Mouse (Mus musculus) neural tube, embryonic 11.5 days (tissue): ENCODE results near the gene Sprr2a2. TPM values are rescaled to one million over a fixed set of nuclear protein-coding genes. Genes with fewer than 3 reads are reported as not detected.
"Not testable (repeated sequence)": the region's sequence is repeated elsewhere in the genome, so short reads cannot be mapped to it uniquely, and the experiment has no call there.

ENCODE experiments used
- ATAC-seq: fragments of 200-750 bp; cut with Nextera tagmentation; 2 replicates; pipeline ENCODE4 v1.8.0; 2017; ENCODE audit warnings: moderate number of reproducible peaks, mild to moderate bottlenecking, moderate TSS enrichment, moderate library complexity; ENCODE audit not compliant: insufficient read depth, low FRiP score, low TSS enrichment
- DNase-seq: peaks from one replicate; pipeline ENCODE4 v3.0.0-alpha.2; 2015; ENCODE audit warnings: low spot score
- H3K27ac ChIP-seq: fragments of 300-500 bp; sonication (generic); 2 replicates; pipeline ENCODE4 v1.5.1; 2014; ENCODE audit warnings: low read depth, mild to moderate bottlenecking, low read length
- H3K27me3 ChIP-seq: fragments of 300-500 bp; sonication (generic); 2 replicates; pipeline ENCODE4 v1.6.1; 2014; ENCODE audit warnings: mild to moderate bottlenecking, low read length, mixed read lengths; ENCODE audit not compliant: control insufficient read depth, insufficient read depth
- H3K36me3 ChIP-seq: fragments of 300-500 bp; sonication (generic); 2 replicates; pipeline ENCODE4 v1.6.1; 2014; ENCODE audit warnings: mild to moderate bottlenecking, low read length, moderate library complexity, mixed read lengths; ENCODE audit not compliant: control insufficient read depth, insufficient read depth
- H3K4me1 ChIP-seq: fragments of 300-500 bp; sonication (generic); 2 replicates; pipeline ENCODE4 v1.6.1; 2014; ENCODE audit warnings: low read length, mixed read lengths; ENCODE audit not compliant: control insufficient read depth, insufficient read depth
- H3K4me2 ChIP-seq: fragments of 300-500 bp; sonication (generic); 2 replicates; pipeline ENCODE4 v1.6.1; 2014; ENCODE audit warnings: low read depth, mild to moderate bottlenecking, moderate library complexity
- H3K4me3 ChIP-seq: fragments of 300-500 bp; sonication (generic); 2 replicates; pipeline ENCODE4 v1.5.1; 2014; ENCODE audit warnings: low read depth, low read length
- H3K9ac ChIP-seq: fragments of 300-500 bp; sonication (generic); 2 replicates; pipeline ENCODE4 v1.6.1; 2014; ENCODE audit warnings: mild to moderate bottlenecking, low read length
- H3K9me3 ChIP-seq: fragments of 300-500 bp; sonication (generic); 2 replicates; pipeline ENCODE4 v1.6.1; 2016; ENCODE audit warnings: low read length; ENCODE audit not compliant: control insufficient read depth
- WGBS: fragments of 180-500 bp; shearing (Covaris S2); extraction: QIAGEN DNeasy Blood & Tissue Kit; methylation state at CpG from one replicate; pipeline ENCODE4 v1.1.7; 2014; 5-methylcytosine and 5-hydroxymethylcytosine counted together
- polyA plus RNA-seq: library from polyadenylated mRNA; unstranded; fragments of >200 nt; fragmentation: Nextera tagmentation; extraction: Ambion mirVana; gene quantifications from 2 replicates; pipeline ENCODE4 v1.2.1, GENCODE M21; 2014

Sprr2a2 gene
- polyA plus RNA-seq, 1 experiment from 2014 or later: 0.89 TPM

DNA sequence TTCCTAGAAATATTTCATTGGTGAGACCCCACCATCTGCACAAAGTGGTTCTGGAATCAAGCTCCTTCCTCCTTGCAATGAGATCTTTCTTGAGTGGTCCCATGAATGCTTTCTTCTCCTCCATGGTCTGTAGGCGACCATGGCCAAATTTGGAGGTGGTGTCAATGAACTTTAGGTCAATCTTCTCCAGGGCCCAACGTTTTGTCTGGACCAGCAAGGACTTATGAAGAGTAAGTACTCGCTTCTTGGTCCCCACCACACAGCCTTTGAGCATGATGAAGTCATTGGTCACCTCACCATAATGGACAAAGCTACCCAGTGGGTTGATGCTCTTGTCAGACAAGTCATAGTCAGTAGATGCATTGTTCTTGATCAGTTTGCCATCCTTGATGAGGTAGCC lies 11.7 kb downstream of the Sprr2a2 start:
- H3K36me3 ChIP-seq, DNase-seq: not testable (repeated sequence)

GRCm38 (mm10) chr3:92236463-92237189 lies 20.9 kb downstream of the Sprr2a2 start:
- not testable (repeated sequence) for DNase-seq, H3K27me3 ChIP-seq, H3K4me1 ChIP-seq, H3K9me3 ChIP-seq, ATAC-seq, H3K36me3 ChIP-seq, H3K4me3 ChIP-seq, H3K9ac ChIP-seq, H3K27ac ChIP-seq, H3K4me2 ChIP-seq
- no CpG with 5 or more reads among the region's 5 CpGs for WGBS

More for the DNA sequence above, 11.7 kb downstream of the Sprr2a2 start:
- 82% methylated on average over 3 of the region's 3 CpGs for WGBS
- H3K4me1 ChIP-seq, H3K4me2 ChIP-seq, H3K27ac ChIP-seq, H3K9ac ChIP-seq, H3K4me3 ChIP-seq, ATAC-seq, H3K9me3 ChIP-seq, H3K27me3 ChIP-seq: not testable (repeated sequence)

DNA sequence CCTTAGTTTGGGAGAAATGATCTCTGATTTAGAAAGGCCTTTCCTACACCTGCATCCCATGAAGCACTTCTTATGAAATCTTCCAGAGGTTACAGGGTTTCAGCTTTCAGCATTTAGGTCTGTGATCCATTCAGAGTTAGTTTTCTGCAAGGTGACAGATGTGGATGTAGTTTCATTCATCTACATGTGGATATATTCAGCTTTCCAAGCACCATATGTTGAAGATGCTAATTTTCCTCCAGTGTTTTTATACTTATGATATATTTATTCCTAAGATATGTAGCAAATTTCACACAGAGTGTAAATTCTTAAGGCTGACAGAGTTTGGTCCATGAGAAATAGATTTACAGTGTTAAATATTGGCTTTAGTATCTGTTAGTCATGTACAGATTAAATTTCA lies 23.0 kb downstream of the Sprr2a2 start:
- H3K4me3 ChIP-seq, H3K36me3 ChIP-seq, H3K27me3 ChIP-seq, H3K9me3 ChIP-seq, ATAC-seq, H3K9ac ChIP-seq, DNase-seq, H3K27ac ChIP-seq, H3K4me2 ChIP-seq, H3K4me1 ChIP-seq: not testable (repeated sequence)

DNA sequence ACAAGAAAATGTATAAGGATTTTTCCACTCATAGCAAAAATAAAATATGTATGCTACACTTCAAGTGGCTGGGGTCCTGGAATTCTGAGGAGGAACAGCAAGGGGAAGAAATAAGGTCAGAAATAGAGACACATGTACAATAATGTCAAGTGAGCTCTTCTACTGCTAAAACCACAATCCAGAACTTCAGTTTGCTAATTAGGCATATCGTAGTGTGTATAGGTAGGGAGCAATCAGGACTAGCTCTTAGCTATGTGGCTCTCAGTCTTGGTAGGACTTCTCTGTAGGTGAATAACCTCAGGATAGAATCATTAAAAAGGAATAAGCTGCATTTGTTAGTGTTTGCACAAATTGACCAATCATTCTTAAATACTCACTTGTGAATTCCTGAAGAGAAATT lies 23.5 kb downstream of the Sprr2a2 start:
- DNase-seq, H3K9ac ChIP-seq, H3K9me3 ChIP-seq, H3K27ac ChIP-seq, H3K4me2 ChIP-seq, H3K4me1 ChIP-seq, ATAC-seq, H3K4me3 ChIP-seq, H3K27me3 ChIP-seq, H3K36me3 ChIP-seq: not testable (repeated sequence)
- no CpG with 5 or more reads among the region's 1 CpGs for WGBS

DNA sequence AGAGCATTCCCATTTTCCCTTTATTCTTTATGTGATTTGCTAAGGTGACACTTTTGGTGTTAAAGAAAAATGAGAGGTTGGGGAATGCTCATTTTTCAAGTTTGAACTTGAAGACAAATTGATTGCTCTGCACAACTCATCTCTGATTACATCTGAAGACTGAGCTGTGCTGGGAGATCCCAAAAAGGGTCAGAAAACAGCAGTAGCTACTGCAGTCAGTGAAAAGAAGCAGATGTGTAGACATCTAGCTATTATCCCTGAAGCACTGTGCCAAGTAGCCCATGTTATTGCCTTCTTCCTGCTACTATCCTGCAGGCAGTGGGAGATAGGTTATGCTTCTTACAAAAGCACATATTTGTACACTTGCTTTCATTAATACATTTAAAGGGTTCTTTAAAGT lies 29.1 kb downstream of the Sprr2a2 start:
- not testable (repeated sequence) for H3K9me3 ChIP-seq, H3K36me3 ChIP-seq, DNase-seq, ATAC-seq, H3K4me1 ChIP-seq, H3K4me2 ChIP-seq, H3K9ac ChIP-seq, H3K4me3 ChIP-seq, H3K27me3 ChIP-seq, H3K27ac ChIP-seq

DNA sequence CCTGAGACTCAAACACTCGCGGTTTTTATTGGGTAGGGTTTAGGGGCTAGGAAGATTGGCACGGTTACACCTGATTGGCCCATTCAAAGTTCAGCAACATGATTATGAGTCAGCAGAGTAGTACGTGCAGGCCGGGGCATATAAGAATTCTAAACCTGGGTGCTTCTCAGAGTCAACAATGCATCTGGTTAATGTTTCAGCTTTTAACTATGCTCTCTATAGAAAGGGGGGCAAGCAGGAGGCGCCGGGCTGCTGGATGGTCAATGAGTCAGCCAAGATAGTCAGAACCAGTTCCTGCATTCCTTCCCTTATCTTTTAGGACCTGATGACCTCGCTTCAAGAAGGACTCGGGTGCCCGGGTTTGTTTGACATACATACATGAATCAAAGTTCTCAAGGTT lies 30.5 kb downstream of the Sprr2a2 start:
- H3K4me2 ChIP-seq, H3K9ac ChIP-seq, DNase-seq, H3K36me3 ChIP-seq, H3K27me3 ChIP-seq, H3K27ac ChIP-seq, H3K9me3 ChIP-seq, H3K4me3 ChIP-seq, ATAC-seq, H3K4me1 ChIP-seq: not testable (repeated sequence)
- no CpG with 5 or more reads among the region's 10 CpGs for WGBS

DNA sequence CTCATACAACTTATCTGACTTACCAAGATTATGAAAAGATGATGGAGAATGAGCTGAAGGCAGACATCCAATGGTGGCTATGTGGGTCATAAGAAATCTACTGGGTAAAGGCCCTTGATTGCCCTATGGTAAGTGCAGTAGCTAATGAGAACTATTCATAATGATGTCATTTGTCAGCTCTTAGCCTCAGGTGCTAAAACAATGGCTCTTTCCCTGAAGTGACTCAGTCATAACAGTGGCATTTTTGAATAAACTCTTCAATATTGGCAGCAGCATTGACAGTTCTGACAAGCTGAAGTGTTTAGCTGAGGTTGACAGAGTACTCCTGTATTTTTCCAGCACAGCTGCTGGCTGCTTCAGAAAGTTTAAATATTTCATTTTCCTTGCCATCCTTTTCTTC lies 32.8 kb downstream of the Sprr2a2 start:
- H3K36me3 ChIP-seq, H3K27ac ChIP-seq, H3K9ac ChIP-seq, H3K27me3 ChIP-seq, H3K4me1 ChIP-seq, ATAC-seq, H3K4me2 ChIP-seq, H3K4me3 ChIP-seq, DNase-seq, H3K9me3 ChIP-seq: not testable (repeated sequence)

GRCm38 (mm10) chr3:92250450-92250849 lies 34.7 kb downstream of the Sprr2a2 start:
- H3K36me3 ChIP-seq, H3K4me2 ChIP-seq, H3K9me3 ChIP-seq, H3K27me3 ChIP-seq, H3K4me3 ChIP-seq, H3K27ac ChIP-seq, H3K9ac ChIP-seq, H3K4me1 ChIP-seq, DNase-seq: not testable (repeated sequence)
- 0 out of 2 replicates have a peak, but pooled peaks have one; percentile 17 for ATAC-seq
- 89% methylated on average over 1 of the region's 2 CpGs for WGBS

DNA sequence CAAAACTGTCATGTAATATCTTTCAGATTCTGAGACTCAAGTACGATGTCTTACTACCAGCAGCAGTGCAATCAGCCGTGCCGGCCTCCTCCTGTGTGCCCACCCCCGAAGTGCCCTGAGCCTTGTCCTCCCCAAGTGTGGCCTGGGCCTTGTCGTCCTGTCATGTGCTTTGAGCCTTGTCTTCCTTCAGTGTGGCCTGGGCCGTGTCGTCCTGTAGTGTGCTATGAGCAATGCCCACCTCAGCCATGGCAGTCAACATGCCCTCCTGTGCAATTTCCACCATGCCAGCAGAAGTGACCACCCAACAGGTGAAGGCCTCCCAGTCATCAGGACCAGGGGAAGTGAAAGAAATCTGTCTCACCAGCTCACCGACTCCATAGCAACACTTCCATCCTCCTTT lies 38.1 kb downstream of the Sprr2a2 start:
- H3K36me3 ChIP-seq, H3K9me3 ChIP-seq, H3K9ac ChIP-seq, DNase-seq, H3K4me3 ChIP-seq, H3K27me3 ChIP-seq, H3K4me2 ChIP-seq, H3K27ac ChIP-seq, H3K4me1 ChIP-seq: not testable (repeated sequence)
- no CpG with 5 or more reads among the region's 8 CpGs for WGBS
- peak; percentile 24; the same call in 1 of the 2 replicates for ATAC-seq
